Mouse (Mus musculus) thymus, postnatal 0 days (tissue): ENCODE results near the gene Pkm. TPM values are rescaled to one million over a fixed set of nuclear protein-coding genes. Genes with fewer than 3 reads are reported as not detected.

Experiments
- DNase-seq: peaks from one replicate; pipeline ENCODE4 v3.0.0-alpha.2; 2015; ENCODE audit warnings: low spot score
- polyA plus RNA-seq: library from polyadenylated mRNA; unstranded; fragments of >200 nt; fragmentation: Nextera tagmentation; extraction: Ambion mirVana; gene quantifications from 2 replicates; pipeline ENCODE4 v1.2.1, GENCODE M21; 2015

Pkm gene
- polyA plus RNA-seq, 1 experiment from 2014 or later, result 599 TPM

GRCm38 (mm10) chr9:59706850-59707825 is 51.0 kb downstream of the Pkm start:
- DNase-seq, result peak; percentile 29

- DNase-seq, result no peak
Measured at GRCm38 (mm10) chr9:59709225-59709624, 53.1 kb downstream of the Pkm start.

GRCm38 (mm10) chr9:59716275-59716898 is 60.2 kb downstream of the Pkm start:
- no peak for DNase-seq

GRCm38 (mm10) chr9:59718237-59718636 is 62.1 kb downstream of the Pkm start:
- DNase-seq, result no peak

- DNase-seq, result no peak
Measured at GRCm38 (mm10) chr9:59721144-59721543, 65.0 kb downstream of the Pkm start.

GRCm38 (mm10) chr9:59723096-59723657 is 67.0 kb downstream of the Pkm start:
- peak; percentile 78 for DNase-seq

GRCm38 (mm10) chr9:59723791-59724442 is 67.7 kb downstream of the Pkm start:
- DNase-seq, result no peak

- no peak for DNase-seq
Measured at GRCm38 (mm10) chr9:59725515-59725914, 69.3 kb downstream of the Pkm start.

GRCm38 (mm10) chr9:59727569-59728286 is 71.6 kb downstream of the Pkm start:
- DNase-seq, result no peak

Other genes with a start within 250 kb of the Pkm start
- gene Arih1, start 169.8 kb upstream of the Pkm start, polyA plus RNA-seq, result 12.3 and 13.7 TPM in 2 replicates
- 39.9 and 47.7 TPM in 2 replicates for gene Hexa, start 116.8 kb upstream of the Pkm start, polyA plus RNA-seq
- 0.23 and 0.72 TPM in 2 replicates for gene Tmem202, start 116.5 kb upstream of the Pkm start, polyA plus RNA-seq
- gene Celf6, start 78.5 kb upstream of the Pkm start, polyA plus RNA-seq, result 0.08 TPM in 1 of 2 replicates, not detected in the other
- 23.7 and 25.2 TPM in 2 replicates for gene Parp6, start 39.1 kb upstream of the Pkm start, polyA plus RNA-seq
- 0.20 and 0.41 TPM in 2 replicates for gene Gramd2, start 23.8 kb downstream of the Pkm start, polyA plus RNA-seq
- 6.6 and 8.6 TPM in 2 replicates for gene Senp8, start 94.3 kb downstream of the Pkm start, polyA plus RNA-seq
- gene Myo9a, start 94.5 kb downstream of the Pkm start, polyA plus RNA-seq, result 3.4 and 4.3 TPM in 2 replicates